Mouse (Mus musculus) MEL (cell line): ENCODE results near the gene Itgb1bp1. TPM values are rescaled to one million over a fixed set of nuclear protein-coding genes. Genes with fewer than 3 reads are reported as not detected.

ENCODE experiments used
- polyA plus RNA-seq, 2 experiments: library from polyadenylated mRNA; stranded (reverse) in 1 of 2; unstranded in 1 of 2; fragments of >175 nt in 1 of 2; fragments of >200 nt in 1 of 2; gene quantifications; 2 replicates each; pipeline versions ENCODE4 v1.2.1 to v1.2.4; 2012; ENCODE audit warnings: low replicate concordance in 2 of 2, low read depth in 1 of 2; ENCODE audit not compliant: insufficient read length in 2 of 2, insufficient read depth in 1 of 2, missing spikeins in 1 of 2
- total RNA-seq: library from RNA; depleted of rRNA; stranded (reverse); fragments of 300-350 nt; gene quantifications from 2 replicates; pipeline ENCODE4 v1.2.3, GENCODE M21; 2012; rRNA removed

The Itgb1bp1 gene
- total and polyA plus RNA-seq, 3 experiments = 22.0 to 41.3 TPM; not detected in 1

Other genes with a start within 250 kb of the Itgb1bp1 start
- 39.8 and 44.2 TPM in 2 replicates for gene Cpsf3, start 893 bp downstream of the Itgb1bp1 start, total RNA-seq
- 10 to 100 TPM in 1 of 2 experiments, not detected in 1; 58.2 TPM for gene Cpsf3, start 893 bp downstream of the Itgb1bp1 start, polyA plus RNA-seq
- 14.2 and 18.7 TPM in 2 replicates for gene Iah1, start 30.1 kb upstream of the Itgb1bp1 start, total RNA-seq
- gene Iah1, start 30.1 kb upstream of the Itgb1bp1 start, polyA plus RNA-seq = 10 to 100 TPM in 1 of 2 experiments, not detected in 1; 15.4 TPM
- 14.2 and 14.5 TPM in 2 replicates for gene Adam17, start 87.3 kb upstream of the Itgb1bp1 start, total RNA-seq
- 10 to 100 TPM in 1 of 2 experiments, not detected in 1; 12.9 TPM for gene Adam17, start 87.3 kb upstream of the Itgb1bp1 start, polyA plus RNA-seq
- gene Ywhaq, start 131.4 kb upstream of the Itgb1bp1 start, total RNA-seq = 99.4 and 102 TPM in 2 replicates
- gene Ywhaq, start 131.4 kb upstream of the Itgb1bp1 start, polyA plus RNA-seq = 10 to 100 TPM in 1 of 2 experiments, not detected in 1; 99.2 TPM